Mouse (Mus musculus) brain, embryonic 18.5 days (tissue): ENCODE data around the gene Myog.

Source experiments
- DNase-seq: peaks from one replicate; pipeline ENCODE4 v3.0.0-alpha.2; 2012; ENCODE audit warnings: low read depth, low spot score

The Myog gene

DNA sequence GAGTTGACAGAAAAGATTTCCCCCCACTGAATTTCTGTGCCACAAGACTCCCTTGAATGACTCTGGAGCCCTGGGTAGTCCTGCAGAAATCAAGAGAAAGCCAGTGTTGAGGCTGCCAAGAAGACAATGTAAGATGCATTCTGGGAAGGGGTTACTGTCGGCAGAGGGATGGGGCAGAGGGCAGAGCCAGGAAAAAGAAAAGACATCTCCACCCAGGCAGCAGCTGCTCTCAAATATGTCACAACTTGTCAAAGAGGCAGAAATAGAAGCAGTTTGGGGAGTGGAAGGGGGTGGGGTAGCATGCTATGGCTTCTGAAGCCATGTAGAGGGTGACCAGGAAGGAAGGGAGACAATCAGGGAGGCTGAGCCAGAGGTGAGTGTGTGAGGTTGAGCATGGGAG is 6.7 kb upstream of the Myog start:
- DNase-seq = no peak

DNA sequence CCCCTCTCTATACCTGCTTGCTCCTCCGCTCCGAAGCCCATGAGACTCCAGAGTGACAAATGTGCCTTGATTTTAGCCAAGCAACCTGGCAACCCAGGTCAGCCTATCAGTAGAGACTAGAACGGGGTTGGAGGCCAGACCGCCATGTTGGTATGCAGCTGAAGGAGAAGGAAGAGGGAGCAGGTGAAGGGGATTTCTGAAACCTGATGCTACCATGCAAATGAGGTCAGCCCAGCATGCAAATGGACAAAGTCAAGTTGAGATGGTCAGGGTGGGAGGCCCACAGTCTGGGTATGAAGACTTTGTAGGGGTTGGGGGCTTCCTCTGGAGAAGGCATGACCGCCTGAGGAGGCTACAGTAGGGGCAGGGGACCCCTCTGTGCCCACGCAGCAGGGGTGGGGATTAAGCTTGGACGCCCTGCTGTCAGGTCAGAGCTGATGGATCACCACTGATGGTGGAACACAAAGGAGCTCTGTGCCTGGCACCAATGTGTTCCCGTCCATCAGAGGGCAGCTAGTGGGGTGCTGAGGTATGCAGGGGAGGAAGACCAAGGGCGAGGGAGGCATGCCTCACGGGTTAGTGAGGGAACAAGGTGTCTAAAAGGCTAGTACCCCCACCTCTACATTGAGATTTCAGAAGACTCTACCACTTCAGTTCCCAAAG is 4.2 kb upstream of the Myog start:
- DNase-seq = no peak

DNA sequence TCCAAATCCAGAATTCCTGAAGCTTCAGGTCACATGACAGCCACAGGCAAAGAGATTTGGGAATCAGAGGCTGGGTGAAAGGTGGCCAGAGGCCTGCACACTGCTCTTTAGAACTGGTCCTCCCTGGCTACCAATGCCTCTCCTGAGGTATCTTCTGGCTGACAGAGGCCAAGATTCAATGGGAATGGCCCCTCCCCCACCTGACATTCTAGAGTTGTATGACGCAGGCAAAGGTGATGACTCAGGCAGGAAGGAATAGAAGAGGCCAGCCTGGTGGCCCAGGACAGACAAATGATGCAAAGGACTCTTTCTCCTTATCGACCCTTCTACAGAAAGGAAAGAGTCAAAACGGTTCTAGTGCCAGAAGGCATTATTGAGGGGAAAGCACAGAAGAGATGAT is 1.6 kb upstream of the Myog start:
- DNase-seq = no peak

DNA sequence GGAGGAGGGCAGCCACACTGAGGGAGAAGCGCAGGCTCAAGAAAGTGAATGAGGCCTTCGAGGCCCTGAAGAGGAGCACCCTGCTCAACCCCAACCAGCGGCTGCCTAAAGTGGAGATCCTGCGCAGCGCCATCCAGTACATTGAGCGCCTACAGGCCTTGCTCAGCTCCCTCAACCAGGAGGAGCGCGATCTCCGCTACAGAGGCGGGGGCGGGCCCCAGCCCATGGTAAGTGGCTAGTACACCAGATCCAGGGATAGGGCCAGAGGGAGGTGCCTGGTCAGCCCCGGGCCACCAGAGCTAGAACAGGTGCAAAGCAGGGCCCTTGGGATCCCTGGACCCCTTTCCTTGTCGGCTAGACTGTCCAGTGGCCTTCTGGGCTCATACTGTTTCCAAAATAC is 511 bp downstream of the Myog start:
- DNase-seq = no peak

DNA sequence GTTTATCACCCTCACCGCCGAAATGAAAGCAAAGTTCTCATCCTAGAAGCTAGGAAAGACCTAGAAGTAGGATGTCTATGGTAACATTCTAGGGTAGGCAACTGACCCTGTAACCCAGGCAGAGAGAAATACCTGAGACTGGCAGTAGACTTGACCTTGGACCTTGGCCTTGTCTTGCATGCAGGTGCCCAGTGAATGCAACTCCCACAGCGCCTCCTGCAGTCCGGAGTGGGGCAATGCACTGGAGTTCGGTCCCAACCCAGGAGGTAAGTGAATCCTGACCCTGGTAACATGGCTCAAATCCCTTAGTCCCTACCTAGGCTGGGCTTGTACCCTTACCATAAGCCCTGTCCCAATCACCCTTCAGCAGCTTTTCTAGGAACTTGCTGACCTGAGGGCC is 1.1 kb downstream of the Myog start:
- DNase-seq = no peak

DNA sequence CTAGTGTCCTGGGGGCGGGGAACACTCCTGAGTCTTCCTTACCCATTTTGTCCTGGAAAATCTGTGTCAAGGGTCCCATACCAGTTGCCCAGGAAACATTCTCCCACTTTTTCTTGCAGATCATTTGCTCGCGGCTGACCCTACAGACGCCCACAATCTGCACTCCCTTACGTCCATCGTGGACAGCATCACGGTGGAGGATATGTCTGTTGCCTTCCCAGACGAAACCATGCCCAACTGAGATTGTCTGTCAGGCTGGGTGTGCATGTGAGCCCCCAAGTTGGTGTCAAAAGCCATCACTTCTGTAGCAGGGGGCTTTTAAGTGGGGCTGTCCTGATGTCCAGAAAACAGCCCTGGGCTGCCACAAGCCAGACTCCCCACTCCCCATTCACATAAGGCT is 1.8 kb downstream of the Myog start:
- no peak for DNase-seq

DNA sequence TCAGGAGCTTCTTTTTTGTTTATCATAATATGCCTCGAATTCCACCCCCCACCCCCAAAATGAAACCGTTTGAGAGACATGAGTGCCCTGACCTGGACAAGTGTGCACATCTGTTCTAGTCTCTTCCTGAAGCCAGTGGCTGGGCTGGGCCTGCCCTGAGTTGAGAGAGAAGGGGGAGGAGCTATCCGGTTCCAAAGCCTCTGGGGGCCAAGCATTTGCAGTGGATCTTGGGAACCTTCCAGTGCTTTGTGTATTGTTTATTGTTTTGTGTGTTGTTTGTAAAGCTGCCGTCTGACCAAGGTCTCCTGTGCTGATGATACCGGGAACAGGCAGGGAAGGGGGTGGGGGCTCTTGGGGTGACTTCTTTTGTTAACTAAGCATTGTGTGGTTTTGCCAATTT is 2.3 kb downstream of the Myog start:
- DNase-seq = no peak

DNA sequence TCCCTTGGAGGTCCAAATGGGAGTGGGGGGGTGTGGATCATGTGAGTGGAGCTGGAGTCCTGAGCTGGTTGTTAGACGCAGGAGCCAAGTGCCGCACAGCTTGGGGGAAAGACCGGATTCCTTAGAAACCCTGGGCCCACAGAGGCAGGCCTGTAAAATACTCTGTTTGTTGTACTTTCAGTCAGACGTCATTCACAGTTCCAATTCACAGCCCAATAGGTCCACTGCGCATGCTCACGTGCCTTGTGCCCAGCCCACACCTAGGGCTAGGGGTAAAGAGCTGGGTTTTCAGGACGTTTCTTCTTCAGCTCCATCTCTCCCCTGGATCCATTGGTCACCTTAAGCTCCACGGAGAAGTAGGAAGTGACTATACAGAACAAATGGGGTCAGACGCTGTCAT is 2.8 kb downstream of the Myog start:
- DNase-seq = no peak

DNA sequence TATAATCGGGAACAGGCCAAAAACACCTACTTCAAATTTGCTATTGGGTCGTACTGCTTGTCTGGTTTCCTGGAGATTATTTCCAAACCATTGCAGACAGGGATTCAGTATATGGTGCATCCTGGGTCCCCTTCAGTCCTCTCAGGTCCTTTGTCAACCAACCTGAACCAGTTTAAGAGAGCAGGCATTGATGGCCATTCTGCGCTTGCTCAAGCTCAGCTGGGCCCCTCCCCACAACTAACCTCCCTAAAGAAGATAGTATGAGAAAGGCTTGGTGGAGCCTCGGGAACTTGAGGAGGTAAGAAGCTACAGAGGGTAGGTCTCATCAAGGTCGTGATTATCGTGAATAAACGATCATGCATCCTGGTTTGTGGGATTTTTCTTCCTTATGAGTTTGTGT is 3.5 kb downstream of the Myog start:
- no peak for DNase-seq

DNA sequence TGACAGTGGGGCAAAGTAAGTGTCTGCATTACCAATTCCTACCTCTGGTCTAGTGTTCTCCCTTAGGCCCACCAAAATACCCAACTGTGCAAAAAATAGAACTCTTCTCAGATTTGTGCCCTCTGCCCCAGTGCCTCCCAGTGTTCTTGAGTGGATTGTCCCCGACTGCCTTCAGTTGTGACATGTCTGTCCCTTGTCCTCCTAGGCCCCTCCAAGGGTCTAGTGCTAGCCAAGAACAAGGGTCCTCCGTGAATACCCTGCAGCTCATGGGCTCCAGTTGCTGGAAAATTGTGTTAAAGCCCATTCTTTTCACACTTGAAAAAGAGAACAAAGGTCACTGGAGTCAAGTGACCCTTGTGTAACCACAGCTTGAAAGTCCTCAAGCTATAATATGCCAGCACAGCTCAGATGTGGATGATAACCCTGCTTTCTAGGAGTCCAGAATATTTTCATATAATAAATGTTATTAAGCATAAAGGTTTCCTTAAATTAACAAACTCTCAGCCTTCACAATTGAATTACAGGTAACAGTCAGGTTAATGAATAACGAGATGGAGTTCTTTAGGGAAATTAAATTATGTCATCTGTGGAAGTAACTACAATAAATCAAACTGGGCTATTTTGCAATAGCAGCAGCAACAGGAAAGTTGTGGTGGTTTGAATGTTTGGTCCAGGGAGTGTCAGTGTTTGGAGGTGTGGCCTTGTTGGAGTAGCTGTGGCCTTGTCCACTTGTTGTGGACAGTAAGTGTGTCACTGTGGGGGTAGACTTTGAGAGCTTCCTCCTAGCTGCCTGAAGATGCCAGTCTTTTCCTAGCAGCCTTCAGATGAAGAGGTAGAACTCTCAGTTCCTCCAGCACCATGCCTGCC is 4.2 kb downstream of the Myog start:
- DNase-seq = no peak

DNA sequence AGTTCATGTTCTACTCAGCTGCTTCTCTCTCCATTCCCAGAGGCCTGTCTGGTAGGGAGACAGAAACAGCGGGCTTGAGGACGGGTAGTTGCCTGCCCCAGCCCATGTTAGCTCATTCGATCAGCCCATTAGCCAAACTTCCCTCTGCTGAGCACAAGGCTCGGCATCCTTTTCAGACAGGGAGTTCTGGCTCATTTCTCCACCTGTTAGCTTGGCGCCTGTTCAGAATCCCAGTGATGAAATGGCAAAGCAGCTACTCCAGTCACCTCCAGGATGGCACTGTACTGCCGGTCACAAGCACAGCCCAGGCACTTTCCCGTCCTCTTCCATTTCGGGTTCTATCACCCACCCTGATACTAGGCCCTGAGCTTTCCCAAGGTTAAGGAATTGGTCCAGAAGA is 7.5 kb downstream of the Myog start:
- no peak for DNase-seq

DNA sequence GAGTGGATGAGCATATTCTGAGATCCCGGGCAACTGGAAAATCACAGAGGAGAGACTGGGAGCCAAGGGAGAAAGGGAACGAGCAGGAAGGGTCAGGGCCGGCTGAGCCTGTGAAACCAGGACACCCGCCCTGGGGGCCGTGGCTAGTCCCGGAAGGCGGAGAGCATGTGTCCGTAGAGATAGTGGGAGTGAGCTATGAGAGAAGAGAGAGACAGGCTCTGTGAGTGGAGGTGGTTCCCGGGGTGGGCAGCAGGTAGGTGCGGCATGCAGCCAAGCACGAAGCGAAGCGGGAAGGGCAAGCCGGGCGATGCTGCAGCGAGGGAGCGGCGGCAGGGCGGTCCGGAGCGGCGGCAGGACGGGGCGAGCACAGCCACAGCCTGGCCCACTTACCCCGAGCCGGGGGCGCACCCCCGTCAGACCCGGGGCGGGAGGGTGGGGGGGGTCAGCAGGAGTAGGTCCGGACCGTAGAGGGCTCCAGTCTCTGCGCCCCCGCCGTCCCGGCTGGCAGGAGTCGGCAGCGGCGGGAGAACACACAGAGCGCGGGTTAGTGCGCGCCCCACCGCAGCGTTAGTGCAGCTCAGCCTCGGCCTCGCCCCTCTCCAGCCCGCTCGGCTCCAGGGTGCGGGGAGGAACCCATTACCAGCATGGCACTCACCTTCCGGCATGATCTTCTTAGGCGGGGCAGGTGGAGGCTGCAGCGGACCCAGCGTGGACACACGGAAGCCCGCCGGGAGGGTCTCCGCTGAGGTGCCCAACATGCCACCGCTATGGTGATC is 9.0 kb downstream of the Myog start:
- no peak for DNase-seq

DNA sequence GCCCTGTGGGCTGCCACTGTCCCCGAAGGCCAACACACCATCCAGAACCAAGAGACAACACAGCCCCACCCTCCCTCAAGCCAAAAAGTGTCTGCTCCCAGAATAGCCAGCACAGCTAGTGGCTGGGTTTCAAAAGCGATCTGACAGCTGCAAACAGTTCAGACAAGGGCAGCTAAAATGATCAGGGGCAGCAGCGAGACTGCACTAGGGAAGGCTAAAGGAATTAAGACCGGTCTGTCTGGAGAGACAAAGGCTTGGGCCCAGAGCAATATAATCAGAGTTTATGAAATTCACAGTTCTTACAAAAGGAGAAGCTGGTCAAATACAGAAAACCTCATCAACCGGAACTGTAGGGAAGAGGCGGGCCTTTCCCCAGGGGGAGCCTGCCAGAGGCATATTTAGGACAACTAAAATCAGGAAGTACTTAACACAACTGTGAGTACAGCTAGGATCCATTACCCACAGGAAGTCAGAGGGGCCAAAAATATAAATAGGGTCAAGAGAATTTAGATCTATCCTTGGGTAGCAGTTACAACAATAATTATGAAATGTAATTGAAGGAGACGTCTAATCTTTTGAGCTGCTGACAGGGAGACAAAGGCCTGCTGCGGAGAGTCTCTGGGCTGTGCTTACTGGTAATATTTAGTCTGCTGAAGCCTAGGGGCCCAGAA is 12.9 kb downstream of the Myog start:
- DNase-seq = no peak

DNA sequence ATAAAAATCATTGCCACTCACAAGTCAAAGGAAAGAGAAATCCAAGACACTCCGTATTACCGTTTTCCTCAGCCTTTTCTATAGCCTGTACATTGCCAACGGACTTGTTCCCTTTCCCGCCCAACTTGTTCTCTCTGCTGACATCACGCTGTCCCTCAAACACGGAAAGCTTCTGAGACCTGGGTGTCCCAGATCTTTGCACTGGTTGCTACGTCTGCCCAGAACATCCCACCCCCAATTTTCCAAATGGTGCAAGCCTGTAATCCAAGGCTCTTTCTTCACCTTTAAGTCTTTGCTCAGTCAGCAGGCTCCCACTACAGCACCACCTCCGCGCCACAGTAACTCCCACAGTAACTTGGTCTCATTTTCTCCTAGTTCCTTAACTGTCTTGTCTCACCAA is 15.2 kb downstream of the Myog start:
- no peak for DNase-seq

DNA sequence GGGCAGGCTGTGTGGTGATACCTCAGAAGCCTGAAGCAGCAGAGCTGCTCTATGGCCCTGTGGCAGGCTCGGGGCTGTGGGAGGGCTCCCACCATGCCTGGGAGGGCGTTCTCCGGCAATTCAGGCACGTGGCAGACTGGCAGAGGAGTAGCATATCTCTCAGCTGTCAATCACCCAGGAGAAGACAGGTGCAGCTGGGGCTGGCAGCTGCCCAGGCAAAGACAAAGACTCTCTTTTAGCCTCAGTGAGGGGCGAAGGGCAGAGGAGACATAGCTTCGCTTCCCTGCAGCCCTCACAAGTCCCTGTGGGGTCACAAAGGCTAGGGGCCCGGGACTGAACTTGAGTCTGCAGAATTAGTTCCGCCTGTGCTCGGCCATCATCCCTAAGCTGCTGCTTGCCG is 17.6 kb downstream of the Myog start:
- no peak for DNase-seq

DNA sequence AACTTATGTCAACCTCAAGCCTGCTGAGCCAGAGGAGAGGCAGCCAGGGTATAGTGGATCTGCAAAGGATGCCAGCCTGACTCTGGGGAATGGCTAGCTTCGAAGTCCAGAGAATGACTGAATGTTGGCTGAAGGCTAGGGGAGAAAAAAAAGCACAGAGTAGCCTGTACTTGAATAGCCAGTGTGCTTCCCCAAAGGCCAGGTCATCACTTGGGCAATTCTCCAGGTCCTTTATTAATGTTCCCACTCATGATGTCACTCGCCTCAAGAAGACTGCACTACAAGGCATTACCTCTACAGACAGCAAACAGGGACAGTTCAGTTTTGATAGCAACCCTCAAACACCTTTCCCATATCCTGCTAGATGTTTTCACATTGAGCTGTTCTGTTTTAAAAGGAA is 20.5 kb downstream of the Myog start:
- DNase-seq = no peak

DNA sequence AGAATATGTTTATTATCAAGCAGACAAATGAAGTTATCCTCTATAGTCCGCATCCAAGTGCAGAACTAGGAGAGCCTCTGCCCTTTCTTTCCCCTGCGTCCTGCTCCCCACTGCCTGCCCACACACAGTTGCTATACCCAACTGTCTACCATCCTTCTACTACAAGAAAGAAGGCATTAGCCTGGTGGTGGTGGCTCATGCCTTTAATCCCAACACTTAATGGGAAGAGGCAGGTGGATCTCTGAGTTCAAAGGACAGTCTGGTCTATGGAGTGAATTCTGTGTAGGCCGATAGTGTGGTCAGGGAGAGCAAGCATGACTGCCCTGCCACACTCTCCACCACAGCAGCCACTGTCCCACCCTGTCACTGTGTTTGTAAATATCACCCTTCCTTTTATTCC is 20.9 kb downstream of the Myog start:
- DNase-seq = no peak

DNA sequence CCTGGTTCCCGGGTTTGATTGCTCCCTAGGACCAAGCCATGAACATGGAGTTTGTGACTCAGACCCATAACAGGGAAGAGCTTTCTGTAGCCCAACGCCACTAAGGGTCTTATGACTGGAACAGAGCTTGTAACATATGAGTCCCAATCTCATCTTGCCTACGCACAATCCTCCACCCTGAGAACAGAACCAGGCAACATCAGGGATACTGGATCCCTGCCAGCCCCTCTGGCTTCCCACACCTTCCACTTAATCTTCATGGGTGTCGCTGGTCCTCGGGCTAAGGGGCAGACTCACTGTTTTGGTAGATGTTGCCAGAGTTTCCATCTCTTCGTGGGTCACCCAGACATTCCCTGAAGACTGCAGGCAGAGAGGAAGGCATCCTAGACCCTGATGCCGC is 22.0 kb downstream of the Myog start:
- no peak for DNase-seq

DNA sequence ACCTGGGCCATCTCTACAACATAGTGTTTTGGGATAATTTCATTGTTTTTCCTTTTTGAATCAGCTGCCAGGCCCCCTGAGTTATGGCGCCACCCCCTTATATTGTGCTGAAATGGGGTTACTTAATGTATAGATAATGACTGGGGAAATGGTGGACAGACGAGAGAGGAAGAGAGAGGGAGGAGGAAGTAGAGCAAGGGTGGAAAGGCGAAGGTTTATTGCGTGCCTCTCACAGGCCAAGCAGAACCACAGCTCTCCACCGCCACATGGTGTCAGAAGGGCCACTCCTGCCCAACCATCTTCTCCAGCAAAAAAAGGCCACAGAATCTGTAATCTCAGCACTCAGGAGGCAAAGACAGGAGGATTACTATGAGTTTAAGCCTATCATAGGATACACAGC is 25.4 kb downstream of the Myog start:
- DNase-seq = no peak

DNA sequence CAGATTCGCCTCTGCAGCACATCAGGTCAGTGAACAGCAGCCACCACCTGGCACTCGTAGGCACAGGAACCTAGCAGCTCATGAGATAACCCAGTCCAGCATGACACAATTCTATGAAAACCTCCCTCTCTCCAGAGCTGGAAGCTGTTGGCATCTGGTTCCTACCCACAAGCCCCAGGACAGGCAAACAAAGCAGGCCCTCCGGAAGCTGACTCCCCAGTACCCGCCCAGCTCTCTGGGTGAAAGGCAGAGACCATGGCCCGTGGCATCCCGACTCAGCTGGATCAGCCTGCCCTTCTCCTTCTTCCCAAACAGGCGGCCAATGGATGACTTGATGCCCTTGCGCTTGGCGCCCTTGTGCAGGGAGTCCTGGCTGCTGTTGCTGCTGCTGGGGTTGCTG is 26.6 kb downstream of the Myog start:
- DNase-seq = no peak

DNA sequence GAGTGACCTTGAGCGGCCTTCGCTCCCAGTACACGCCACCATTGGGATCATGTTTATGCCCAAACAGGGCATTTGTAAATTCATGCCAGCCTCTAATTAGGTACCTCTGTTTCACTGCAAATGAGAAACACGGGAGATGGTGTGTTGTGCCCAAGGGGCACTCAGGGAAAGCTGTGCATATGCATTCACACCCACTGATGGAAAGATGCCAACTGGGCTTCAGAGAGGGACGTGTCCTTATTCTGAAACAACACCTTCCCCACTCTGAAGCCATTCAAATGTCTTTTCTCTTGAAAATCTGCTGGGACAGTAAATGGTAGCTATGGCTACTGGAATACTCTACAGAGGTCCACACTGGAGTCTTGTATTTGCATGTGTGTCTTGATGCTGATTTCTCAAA is 28.5 kb downstream of the Myog start:
- DNase-seq = no peak

DNA sequence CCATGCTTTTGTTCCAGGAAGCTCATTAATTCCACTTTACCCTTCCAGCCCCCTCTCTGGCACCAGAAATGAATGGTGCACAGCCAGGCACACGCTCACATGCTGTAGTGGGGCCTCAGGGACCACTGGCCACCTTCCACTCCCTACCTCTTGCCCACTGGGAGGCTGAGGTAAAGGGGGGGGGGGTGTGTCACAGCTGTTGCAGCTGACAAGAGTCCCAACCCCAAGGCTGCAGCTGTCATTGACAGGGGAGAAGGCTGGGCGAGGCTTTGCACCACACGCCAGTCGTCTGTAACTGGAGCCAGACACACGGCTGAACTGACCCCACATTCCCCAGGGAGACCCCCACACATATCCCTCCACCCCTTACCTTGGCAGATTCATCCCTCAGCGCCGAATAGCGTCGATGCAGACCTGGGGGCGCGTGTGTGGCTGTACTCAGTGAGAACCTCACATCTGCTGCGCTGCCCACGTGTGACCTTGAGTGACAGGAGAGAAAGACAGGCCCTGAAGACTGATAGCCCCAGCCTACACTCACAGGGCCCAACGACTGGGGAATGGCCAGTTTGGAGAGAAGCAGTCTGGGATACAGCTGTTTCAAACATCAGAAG is 31.0 kb downstream of the Myog start:
- no peak for DNase-seq
